Mouse (Mus musculus): ENCODE measurements around the gene Mthfd1l. TPM values are rescaled to one million over a fixed set of nuclear protein-coding genes. Genes with fewer than 3 reads are reported as not detected.

Mthfd1l gene
- polyA plus RNA-seq, 1 experiment from 2014 or later: 7.3 TPM

DNA sequence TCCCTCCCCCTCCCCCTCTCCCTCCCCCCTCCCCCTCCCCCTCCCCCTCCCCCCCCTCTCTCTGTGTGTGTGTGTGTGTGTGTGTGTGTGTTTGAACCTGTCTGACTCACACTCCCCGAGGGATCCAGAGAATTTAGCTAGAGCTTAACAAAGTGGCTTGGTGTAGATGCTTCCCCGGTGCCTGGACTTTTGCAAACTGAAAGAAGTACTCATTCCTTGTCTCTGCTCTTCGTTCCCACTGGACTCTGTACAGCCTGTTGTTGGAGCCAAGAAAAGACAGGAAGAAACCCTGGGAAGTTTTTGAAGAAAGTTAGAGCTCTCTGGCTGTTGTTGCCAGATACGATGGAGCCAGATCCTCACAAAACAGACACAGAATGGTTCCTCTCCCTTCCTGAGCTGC, 73.6 kb downstream of the Mthfd1l start:
- WGBS: 77% methylated on average over 4 of the region's 4 CpGs

GRCm38 (mm10) chr10:4047666-4048065, 74.7 kb downstream of the Mthfd1l start:
- WGBS: 84% methylated on average over 6 of the region's 6 CpGs

More for the DNA sequence above, 73.6 kb downstream of the Mthfd1l start:
- no peak overlapping the region for H3K4me2 ChIP-seq (ENCODE audit: low read length)
- H3K9ac ChIP-seq (ENCODE audit: low read depth, low read length): no peak overlapping the region
- H3K4me1 ChIP-seq (ENCODE audit: control insufficient read depth, insufficient read depth, low read length): no peaks in the 10 kb centered on the region
- no peak overlapping the region for H3K27ac ChIP-seq (ENCODE audit: low read length)
- H3K9me3 ChIP-seq (replicated peaks; ENCODE audit: control insufficient read depth, low read length, poor library complexity, severe bottlenecking): no peaks in the 10 kb centered on the region
- no peaks in the 10 kb centered on the region for H3K27me3 ChIP-seq (ENCODE audit: control insufficient read depth, insufficient read depth, low read depth, low read length)
- H3K36me3 ChIP-seq (ENCODE audit: control insufficient read depth, insufficient read depth, low read length): no peaks in the 10 kb centered on the region
- no peak for ATAC-seq
- H3K4me3 ChIP-seq (ENCODE audit: low read depth, low read length): no peak overlapping the region

GRCm38 (mm10) chr10:4050236-4050635, 77.3 kb downstream of the Mthfd1l start:
- Histone ChIP-seq H3K4me3 (ENCODE audit: low read depth, low read length) (no peak overlapping the region), H3K27me3 (ENCODE audit: control insufficient read depth, insufficient read depth, low read depth, low read length) (no peaks in the 10 kb centered on the region), H3K9me3 (replicated peaks; ENCODE audit: control insufficient read depth, low read length, poor library complexity, severe bottlenecking) (no peaks in the 10 kb centered on the region), H3K9ac (ENCODE audit: low read depth, low read length) (no peak overlapping the region), H3K36me3 (ENCODE audit: control insufficient read depth, insufficient read depth, low read length) (no peaks in the 10 kb centered on the region), H3K4me2 (ENCODE audit: low read length) (no peak overlapping the region), H3K27ac (ENCODE audit: low read length) (no peak overlapping the region), H3K4me1 (ENCODE audit: control insufficient read depth, insufficient read depth, low read length) (no peaks in the 10 kb centered on the region)
- 94% methylated on average over 4 of the region's 4 CpGs for WGBS
- no peak for ATAC-seq

More at GRCm38 (mm10) chr10:4047666-4048065, 74.7 kb downstream of the Mthfd1l start:
- Histone ChIP-seq H3K9me3 (replicated peaks; ENCODE audit: control insufficient read depth, low read length, poor library complexity, severe bottlenecking) (no peaks in the 10 kb centered on the region), H3K4me2 (ENCODE audit: low read length) (no peak overlapping the region), H3K27ac (ENCODE audit: low read length) (no peak overlapping the region), H3K9ac (ENCODE audit: low read depth, low read length) (no peak overlapping the region), H3K27me3 (ENCODE audit: control insufficient read depth, insufficient read depth, low read depth, low read length) (no peaks in the 10 kb centered on the region), H3K4me1 (ENCODE audit: control insufficient read depth, insufficient read depth, low read length) (no peaks in the 10 kb centered on the region), H3K36me3 (ENCODE audit: control insufficient read depth, insufficient read depth, low read length) (no peaks in the 10 kb centered on the region), H3K4me3 (ENCODE audit: low read depth, low read length) (no peak overlapping the region)
- ATAC-seq: no peak

DNA sequence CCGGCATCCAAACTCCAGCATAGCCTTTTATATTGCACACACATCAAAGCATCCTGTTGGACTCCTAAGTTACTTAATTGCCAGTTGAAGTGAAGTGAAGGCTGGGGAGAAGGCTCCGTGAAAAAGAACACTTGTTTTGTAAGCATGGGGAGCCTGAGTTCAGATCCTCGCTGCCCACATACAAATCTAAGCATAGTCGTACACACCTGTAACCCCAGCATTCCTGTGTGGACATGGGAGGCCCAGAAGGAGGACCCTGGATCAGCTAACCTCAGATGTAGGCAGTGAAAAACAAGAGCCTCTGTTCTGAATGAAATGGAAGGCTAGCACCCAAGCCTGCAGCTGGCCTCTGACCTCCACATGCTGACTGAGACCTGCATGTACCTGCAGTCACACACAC, 79.8 kb downstream of the Mthfd1l start:
- Histone ChIP-seq H3K4me1 (ENCODE audit: control insufficient read depth, insufficient read depth, low read length) (no peaks in the 10 kb centered on the region), H3K27ac (ENCODE audit: low read length) (no peak overlapping the region), H3K36me3 (ENCODE audit: control insufficient read depth, insufficient read depth, low read length) (no peaks in the 10 kb centered on the region), H3K4me2 (ENCODE audit: low read length) (no peak overlapping the region), H3K9ac (ENCODE audit: low read depth, low read length) (no peak overlapping the region), H3K9me3 (replicated peaks; ENCODE audit: control insufficient read depth, low read length, poor library complexity, severe bottlenecking) (no peaks in the 10 kb centered on the region), H3K4me3 (ENCODE audit: low read depth, low read length) (no peak overlapping the region), H3K27me3 (ENCODE audit: control insufficient read depth, insufficient read depth, low read depth, low read length) (no peaks in the 10 kb centered on the region)
- no peak for ATAC-seq
- WGBS: 85% methylated on average over 4 of the region's 4 CpGs

DNA sequence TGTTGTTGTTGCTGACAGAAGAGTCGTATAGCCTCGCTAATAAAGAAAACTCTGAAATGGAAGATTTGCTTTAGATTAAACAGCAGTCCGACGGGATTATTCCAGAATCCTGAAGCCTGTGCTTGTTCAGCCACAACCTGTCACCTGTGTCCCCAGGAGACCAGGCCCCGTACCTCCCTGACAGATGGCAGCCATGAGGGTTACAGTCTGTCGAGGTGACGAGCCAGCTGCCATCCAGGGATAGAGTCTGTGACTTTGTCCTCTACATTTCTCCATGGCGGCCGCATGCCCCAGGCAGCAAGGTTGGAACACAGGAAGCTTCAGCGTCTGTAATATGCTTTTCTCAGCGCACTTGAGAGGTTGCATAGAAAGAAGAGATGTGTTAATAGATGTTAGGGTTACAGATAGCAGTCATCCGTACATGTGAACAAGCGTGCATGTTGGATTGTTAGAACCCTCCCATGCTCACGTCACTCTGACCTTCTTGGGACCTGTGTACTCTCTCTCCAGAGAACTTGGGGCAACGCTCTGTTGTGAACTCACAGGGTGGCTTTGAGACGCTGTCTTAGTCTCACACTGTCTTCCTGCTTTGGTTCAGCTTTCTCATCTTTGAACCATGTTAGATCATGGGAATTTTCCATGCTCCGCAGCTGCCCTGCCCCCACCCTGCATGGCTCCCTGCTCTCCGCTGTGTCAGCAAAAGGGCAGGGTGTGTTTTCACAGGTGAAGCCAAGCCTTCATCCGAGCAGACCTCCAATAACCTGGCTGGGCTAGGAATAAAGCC, 80.6 kb downstream of the Mthfd1l start:
- no peak overlapping the region for H3K4me3 ChIP-seq (ENCODE audit: low read depth, low read length)

DNA sequence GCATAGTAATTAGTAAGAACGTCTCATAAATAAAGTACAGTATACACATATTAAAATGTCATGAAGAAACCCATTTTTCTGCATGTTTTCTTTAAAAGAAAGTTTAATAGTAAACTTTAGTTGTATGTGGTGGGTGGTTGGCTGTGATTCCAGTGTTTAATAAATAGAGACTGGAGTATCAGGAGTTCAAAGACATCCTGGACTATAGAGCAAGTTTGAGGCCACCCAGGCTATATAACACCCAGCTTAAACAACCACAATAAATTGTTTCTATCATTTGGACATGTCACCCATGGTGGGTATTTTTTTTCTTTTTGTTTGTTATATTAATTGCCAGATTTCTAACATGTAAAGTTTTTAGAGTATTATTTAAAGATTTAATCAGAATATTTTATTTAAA, 81.7 kb downstream of the Mthfd1l start:
- Histone ChIP-seq H3K9ac (ENCODE audit: low read depth, low read length) (no peak overlapping the region), H3K27ac (ENCODE audit: low read length) (no peak overlapping the region), H3K36me3 (ENCODE audit: control insufficient read depth, insufficient read depth, low read length) (no peaks in the 10 kb centered on the region), H3K4me3 (ENCODE audit: low read depth, low read length) (no peak overlapping the region), H3K4me1 (ENCODE audit: control insufficient read depth, insufficient read depth, low read length) (no peaks in the 10 kb centered on the region), H3K4me2 (ENCODE audit: low read length) (no peak overlapping the region), H3K9me3 (replicated peaks; ENCODE audit: control insufficient read depth, low read length, poor library complexity, severe bottlenecking) (no peaks in the 10 kb centered on the region), H3K27me3 (ENCODE audit: control insufficient read depth, insufficient read depth, low read depth, low read length) (no peaks in the 10 kb centered on the region)
- ATAC-seq: no peak
- WGBS: 91% methylated on average over 1 of the region's 1 CpGs

More for the DNA sequence above, 80.6 kb downstream of the Mthfd1l start:
- Histone ChIP-seq H3K27ac (ENCODE audit: low read length) (peak overlapping the region; percentile 0; the same call in 1 of the 2 replicates), H3K36me3 (ENCODE audit: control insufficient read depth, insufficient read depth, low read length) (no peaks in the 10 kb centered on the region), H3K4me1 (ENCODE audit: control insufficient read depth, insufficient read depth, low read length) (no peaks in the 10 kb centered on the region), H3K27me3 (ENCODE audit: control insufficient read depth, insufficient read depth, low read depth, low read length) (no peaks in the 10 kb centered on the region), H3K9ac (ENCODE audit: low read depth, low read length) (no peak overlapping the region), H3K4me2 (ENCODE audit: low read length) (no peak overlapping the region), H3K9me3 (replicated peaks; ENCODE audit: control insufficient read depth, low read length, poor library complexity, severe bottlenecking) (no peaks in the 10 kb centered on the region)
- no peak for ATAC-seq
- WGBS: 75% methylated on average over 19 of the region's 19 CpGs

GRCm38 (mm10) chr10:4057397-4057796, 84.5 kb downstream of the Mthfd1l start:
- H3K36me3 ChIP-seq (ENCODE audit: control insufficient read depth, insufficient read depth, low read length): no peaks in the 10 kb centered on the region
- 94% methylated on average over 3 of the region's 3 CpGs for WGBS
- ATAC-seq: no peak

GRCm38 (mm10) chr10:4057832-4058231, 84.9 kb downstream of the Mthfd1l start:
- Histone ChIP-seq H3K27me3 (ENCODE audit: control insufficient read depth, insufficient read depth, low read depth, low read length) (no peaks in the 10 kb centered on the region), H3K4me1 (ENCODE audit: control insufficient read depth, insufficient read depth, low read length) (no peaks in the 10 kb centered on the region), H3K4me3 (ENCODE audit: low read depth, low read length) (no peak overlapping the region), H3K9ac (ENCODE audit: low read depth, low read length) (no peak overlapping the region), H3K4me2 (ENCODE audit: low read length) (no peak overlapping the region), H3K36me3 (ENCODE audit: control insufficient read depth, insufficient read depth, low read length) (no peaks in the 10 kb centered on the region), H3K27ac (ENCODE audit: low read length) (no peak overlapping the region), H3K9me3 (replicated peaks; ENCODE audit: control insufficient read depth, low read length, poor library complexity, severe bottlenecking) (no peaks in the 10 kb centered on the region)
- WGBS: 54% methylated on average over 5 of the region's 5 CpGs
- ATAC-seq: peak; percentile 39; the same call in 1 of the 2 replicates

More at GRCm38 (mm10) chr10:4057397-4057796, 84.5 kb downstream of the Mthfd1l start:
- H3K9me3 ChIP-seq (replicated peaks; ENCODE audit: control insufficient read depth, low read length, poor library complexity, severe bottlenecking): no peaks in the 10 kb centered on the region
- H3K4me2 ChIP-seq (ENCODE audit: low read length): no peak overlapping the region
- H3K27ac ChIP-seq (ENCODE audit: low read length): no peak overlapping the region
- no peaks in the 10 kb centered on the region for H3K4me1 ChIP-seq (ENCODE audit: control insufficient read depth, insufficient read depth, low read length)
- no peaks in the 10 kb centered on the region for H3K27me3 ChIP-seq (ENCODE audit: control insufficient read depth, insufficient read depth, low read depth, low read length)
- no peak overlapping the region for H3K4me3 ChIP-seq (ENCODE audit: low read depth, low read length)
- H3K9ac ChIP-seq (ENCODE audit: low read depth, low read length): no peak overlapping the region

DNA sequence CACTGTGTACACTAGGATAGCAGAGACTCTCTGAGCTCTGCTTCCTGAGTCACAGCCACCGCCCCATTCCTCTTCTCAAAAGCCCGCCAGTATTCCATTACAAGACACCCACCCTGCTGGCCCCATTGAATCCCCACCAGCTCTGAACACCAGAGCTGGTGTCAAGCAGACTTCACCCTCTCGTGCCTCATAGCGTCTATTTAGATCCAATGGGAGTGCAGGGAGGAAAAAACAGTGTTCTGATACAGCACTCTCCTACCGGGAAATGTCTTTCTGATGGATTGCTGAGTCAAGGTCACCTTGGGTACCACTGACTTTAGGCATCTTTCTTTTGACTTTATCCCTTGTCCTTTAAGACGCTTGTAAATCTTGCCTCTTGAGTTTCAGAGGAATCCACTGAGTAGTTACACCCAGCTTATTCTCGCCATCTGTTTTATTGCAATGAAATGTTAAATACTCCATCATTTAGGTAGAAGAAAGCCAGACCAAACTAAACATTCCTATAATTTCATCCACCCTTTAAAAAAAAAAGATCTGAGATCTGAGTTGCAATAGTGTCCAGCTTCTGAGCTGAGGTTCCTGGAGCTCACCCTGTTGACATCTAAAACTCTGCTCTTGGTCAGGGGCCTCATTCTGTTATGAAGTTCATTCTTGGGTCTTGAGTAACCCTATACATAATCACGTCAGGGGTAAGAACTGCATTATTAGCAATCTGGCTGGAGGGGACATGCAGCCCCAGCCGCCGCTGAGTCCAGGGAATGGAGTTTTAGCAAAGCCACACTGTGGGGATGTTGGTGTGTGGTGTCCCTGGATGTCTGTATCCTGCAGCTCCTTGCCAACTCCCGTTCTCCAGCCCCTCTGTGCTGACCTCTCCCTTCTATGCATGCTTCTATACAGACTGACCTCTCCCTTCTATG, 88.4 kb downstream of the Mthfd1l start:
- no peak for ATAC-seq
- no peaks in the 10 kb centered on the region for H3K4me1 ChIP-seq (ENCODE audit: control insufficient read depth, insufficient read depth, low read length)
- H3K27ac ChIP-seq (ENCODE audit: low read length): no peak overlapping the region
- H3K4me2 ChIP-seq (ENCODE audit: low read length): no peak overlapping the region
- no peaks in the 10 kb centered on the region for H3K27me3 ChIP-seq (ENCODE audit: control insufficient read depth, insufficient read depth, low read depth, low read length)
- WGBS: 87% methylated on average over 11 of the region's 11 CpGs
- H3K9me3 ChIP-seq (replicated peaks; ENCODE audit: control insufficient read depth, low read length, poor library complexity, severe bottlenecking): no peaks in the 10 kb centered on the region
- H3K36me3 ChIP-seq (ENCODE audit: control insufficient read depth, insufficient read depth, low read length): no peaks in the 10 kb centered on the region
- no peak overlapping the region for H3K9ac ChIP-seq (ENCODE audit: low read depth, low read length)
- H3K4me3 ChIP-seq (ENCODE audit: low read depth, low read length): no peak overlapping the region

All from midbrain, embryonic 16.5 days (tissue).